Mouse (Mus musculus) kidney, adult 9 months (tissue): ENCODE measurements around the gene Snx30.

Source experiments
- DNase-seq: peaks from one replicate; pipeline ENCODE4 v3.0.0; 2022

Snx30 gene

GRCm38 (mm10) chr4:59876570-59876969 is 70.9 kb downstream of the Snx30 start:
- no peak for DNase-seq

- DNase-seq, result no peak
Observed at GRCm38 (mm10) chr4:59877025-59877424, 71.4 kb downstream of the Snx30 start.

- DNase-seq, result no peak
Observed at GRCm38 (mm10) chr4:59878595-59878994, 73.0 kb downstream of the Snx30 start.

GRCm38 (mm10) chr4:59879444-59879843 is 73.8 kb downstream of the Snx30 start:
- DNase-seq, result no peak

- DNase-seq, result no peak
Observed at GRCm38 (mm10) chr4:59880725-59881124, 75.1 kb downstream of the Snx30 start.

- DNase-seq, result no peak
Observed at GRCm38 (mm10) chr4:59881210-59881609, 75.6 kb downstream of the Snx30 start.

GRCm38 (mm10) chr4:59884136-59884696 is 78.6 kb downstream of the Snx30 start:
- DNase-seq, result no peak

GRCm38 (mm10) chr4:59886281-59886680 is 80.6 kb downstream of the Snx30 start:
- DNase-seq, result no peak

- DNase-seq, result no peak
Observed at GRCm38 (mm10) chr4:59887011-59887410, 81.4 kb downstream of the Snx30 start.

GRCm38 (mm10) chr4:59888014-59888413 is 82.4 kb downstream of the Snx30 start:
- peak; percentile 79 for DNase-seq

- DNase-seq, result no peak
Observed at GRCm38 (mm10) chr4:59890086-59890600, 84.5 kb downstream of the Snx30 start.

GRCm38 (mm10) chr4:59891723-59892416 is 86.2 kb downstream of the Snx30 start:
- no peak for DNase-seq

GRCm38 (mm10) chr4:59892731-59893130 is 87.1 kb downstream of the Snx30 start:
- no peak for DNase-seq

GRCm38 (mm10) chr4:59894415-59894814 is 88.8 kb downstream of the Snx30 start:
- no peak for DNase-seq

- DNase-seq, result no peak
Observed at GRCm38 (mm10) chr4:59894977-59895575, 89.4 kb downstream of the Snx30 start.

- DNase-seq, result no peak
Observed at GRCm38 (mm10) chr4:59896000-59896399, 90.4 kb downstream of the Snx30 start.

- no peak for DNase-seq
Observed at GRCm38 (mm10) chr4:59897814-59898520, 92.3 kb downstream of the Snx30 start.

- DNase-seq, result no peak
Observed at GRCm38 (mm10) chr4:59898521-59898919, 92.9 kb downstream of the Snx30 start.

- DNase-seq, result no peak
Observed at GRCm38 (mm10) chr4:59901810-59902209, 96.2 kb downstream of the Snx30 start.

- DNase-seq, result peak; percentile 22
Observed at GRCm38 (mm10) chr4:59902547-59902946, 96.9 kb downstream of the Snx30 start.

GRCm38 (mm10) chr4:59907092-59907491 is 101.5 kb downstream of the Snx30 start:
- DNase-seq, result peak; percentile 56

- peak; percentile 20 for DNase-seq
Observed at GRCm38 (mm10) chr4:59907657-59908230, 102.1 kb downstream of the Snx30 start.

- peak; percentile 40 for DNase-seq
Observed at GRCm38 (mm10) chr4:59908785-59909184, 103.1 kb downstream of the Snx30 start.
